Mouse (Mus musculus) erythroblast, embryonic 14.5 days (primary cell): ENCODE measurements around the gene Cog5.

Source experiments
- GATA1 ChIP-seq: IDR thresholded peaks from 2 replicates; pipeline ENCODE4 v1.6.1; 2012; ENCODE audit warnings: low read length, inconsistent platforms, mixed read lengths
- TAL1 ChIP-seq: IDR thresholded peaks from 3 replicates; pipeline ENCODE4 v1.6.1; 2012; ENCODE audit warnings: low read length, inconsistent platforms, mixed read lengths

DNA sequence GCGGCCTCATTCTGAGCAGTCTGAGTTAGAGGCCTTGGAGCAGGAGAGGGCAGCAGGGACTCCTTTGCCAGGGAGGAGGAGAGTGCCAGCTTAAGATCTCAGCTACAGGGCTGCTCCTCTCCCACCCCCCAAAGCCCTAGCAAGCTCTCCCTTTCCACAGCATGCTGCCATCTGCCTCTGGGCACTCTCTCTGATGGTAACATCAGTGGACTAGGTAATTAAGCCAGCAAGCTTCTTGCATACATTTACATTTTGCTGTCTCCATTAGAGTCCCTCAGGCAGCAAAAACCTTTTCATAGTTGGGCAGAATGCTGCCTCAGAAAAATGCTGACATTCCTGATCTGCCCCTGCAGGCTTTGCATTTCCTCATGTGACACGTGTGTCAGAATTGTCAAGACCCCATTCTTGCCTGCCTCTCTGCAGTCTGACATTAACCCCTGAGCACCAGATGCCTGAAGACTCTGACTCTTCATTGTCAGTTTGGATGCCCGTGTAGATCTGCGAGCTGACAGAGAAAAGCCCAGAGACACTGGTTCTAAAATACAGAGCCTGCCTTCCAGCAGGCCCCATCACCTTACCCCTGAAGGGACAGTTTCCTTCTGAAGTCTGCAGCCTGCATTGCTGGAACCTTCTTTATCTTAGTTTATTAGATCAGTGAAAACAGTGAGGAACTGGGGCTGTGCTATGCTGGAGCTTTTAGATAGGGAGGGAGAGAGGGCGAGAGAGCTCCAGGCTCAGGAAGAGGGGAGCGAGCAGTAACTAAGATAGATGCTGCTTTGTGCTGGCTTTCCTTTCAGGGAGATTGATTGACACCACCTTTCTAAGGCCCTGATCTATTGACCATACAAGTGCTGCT lies 251.3 kb downstream of the Cog5 start:
- TF ChIP-seq GATA1 = no peak
- TF ChIP-seq TAL1 = no peak
